Mouse (Mus musculus) gastrocnemius, postnatal 14 days (tissue): ENCODE data around the gene Tmem233. TPM values are rescaled to one million over a fixed set of nuclear protein-coding genes. Genes with fewer than 3 reads are reported as not detected.

Experiments
- DNase-seq: peaks from one replicate; pipeline ENCODE4 v3.0.0; 2021; ENCODE audit warnings: mixed read lengths
- intact Hi-C: fragments of 180-260 bp; cut with DNase I; formaldehyde crosslinking; loops from one replicate; pipeline ENCODE4 v1.15.1; 2025; ENCODE audit warnings: low total_unique reads
- total RNA-seq, 2 experiments: library from RNA; stranded (reverse); gene quantifications; 2 replicates each; pipeline ENCODE4 v1.2.3; 2021

Tmem233 gene
- total RNA-seq, 2 experiments from 2014 or later = 54.1 to 75.2 TPM

DNA sequence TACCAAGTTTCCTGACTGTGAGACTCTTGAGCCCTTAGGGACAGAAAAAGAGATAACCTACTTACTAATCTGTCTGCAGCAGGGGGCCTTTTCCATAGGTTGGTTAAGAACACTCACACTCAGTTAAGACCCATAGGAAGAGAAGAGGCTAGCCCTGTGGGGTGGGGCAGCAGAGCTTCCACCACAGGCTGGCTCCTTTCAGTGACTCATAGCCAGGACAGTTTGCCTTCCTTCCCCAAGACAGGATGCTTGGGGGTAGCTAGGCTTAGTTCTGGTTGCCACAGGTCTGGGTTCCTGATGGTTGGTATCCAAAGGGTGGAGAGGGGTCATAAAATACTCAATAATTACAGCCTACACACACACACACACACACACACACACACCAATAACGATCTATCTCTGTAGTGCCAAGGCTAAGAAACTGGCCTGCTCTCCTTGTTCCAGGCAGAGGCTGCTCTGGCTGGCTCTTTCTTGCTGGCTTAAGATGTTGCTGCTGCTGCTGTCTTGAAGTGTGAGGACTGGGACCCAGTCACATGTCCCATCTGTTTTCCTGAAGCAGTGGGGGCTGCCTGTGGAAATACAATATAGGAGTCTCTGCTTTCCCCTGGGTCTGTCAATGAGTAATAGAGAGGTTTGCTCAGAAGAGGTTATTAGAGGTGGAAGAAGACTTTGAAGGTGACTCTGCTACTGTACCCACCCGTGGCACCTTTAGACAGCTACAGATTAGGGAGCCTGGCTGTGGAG is 73.0 kb downstream of the Tmem233 start:
- DNase-seq = no peak
- intact Hi-C loops = no loop called here

DNA sequence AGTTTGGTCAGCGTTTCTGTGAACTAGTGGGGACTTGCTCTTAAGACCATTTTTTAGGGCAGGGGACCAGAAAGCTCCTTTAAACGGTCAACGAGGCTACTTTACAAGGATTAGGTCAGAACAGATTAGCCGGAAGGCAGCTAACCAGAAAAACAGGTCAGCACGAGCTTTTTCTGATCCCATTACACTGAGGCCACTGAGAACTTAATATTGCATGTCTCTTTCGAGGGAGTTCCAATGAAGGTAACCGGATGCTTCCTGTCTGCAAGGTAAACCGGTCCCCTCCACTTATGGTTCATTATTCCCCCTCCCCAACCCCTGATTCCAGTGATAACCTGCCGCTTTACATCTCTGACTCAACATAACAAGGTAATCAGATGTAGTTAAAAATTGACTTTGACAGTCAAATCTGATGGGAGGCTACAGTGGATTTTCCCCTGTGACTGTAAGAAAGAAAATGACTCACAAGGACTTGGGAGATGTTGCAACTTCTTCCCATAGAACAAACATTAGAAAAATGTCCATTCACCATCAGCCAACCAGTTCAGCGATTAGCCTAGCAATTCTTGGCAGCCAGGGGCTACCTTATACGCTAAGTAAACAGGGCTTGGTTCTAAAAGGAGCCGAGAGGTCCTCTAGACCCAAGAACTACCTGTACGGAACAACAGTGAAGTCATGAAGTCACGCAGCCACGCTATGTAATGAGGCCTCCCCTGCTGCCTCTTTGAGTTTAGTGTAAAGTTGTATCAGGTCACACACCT is 73.8 kb downstream of the Tmem233 start:
- DNase-seq = no peak
- intact Hi-C loops = no loop called here

DNA sequence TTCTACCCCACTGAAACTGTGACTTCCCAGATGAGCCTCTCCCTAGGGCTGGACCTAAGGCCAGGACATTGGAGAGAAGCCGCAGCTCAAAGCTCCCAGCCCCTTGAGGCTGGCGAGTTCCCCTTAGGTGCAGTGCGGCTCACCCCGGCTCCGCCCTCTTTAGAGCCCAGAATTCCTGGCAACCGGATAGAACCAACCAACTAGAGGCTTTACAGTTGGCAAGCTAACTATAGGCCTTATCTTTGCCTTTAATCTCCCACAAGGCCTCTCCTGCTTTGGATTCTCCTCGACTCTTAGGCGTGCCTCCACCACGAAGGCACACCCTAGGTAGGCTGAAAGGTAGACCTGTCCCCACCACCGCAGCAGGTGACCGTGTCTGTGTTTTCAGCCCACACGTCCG is 75.3 kb downstream of the Tmem233 start:
- intact Hi-C loops = no loop called here
- DNase-seq = no peak

DNA sequence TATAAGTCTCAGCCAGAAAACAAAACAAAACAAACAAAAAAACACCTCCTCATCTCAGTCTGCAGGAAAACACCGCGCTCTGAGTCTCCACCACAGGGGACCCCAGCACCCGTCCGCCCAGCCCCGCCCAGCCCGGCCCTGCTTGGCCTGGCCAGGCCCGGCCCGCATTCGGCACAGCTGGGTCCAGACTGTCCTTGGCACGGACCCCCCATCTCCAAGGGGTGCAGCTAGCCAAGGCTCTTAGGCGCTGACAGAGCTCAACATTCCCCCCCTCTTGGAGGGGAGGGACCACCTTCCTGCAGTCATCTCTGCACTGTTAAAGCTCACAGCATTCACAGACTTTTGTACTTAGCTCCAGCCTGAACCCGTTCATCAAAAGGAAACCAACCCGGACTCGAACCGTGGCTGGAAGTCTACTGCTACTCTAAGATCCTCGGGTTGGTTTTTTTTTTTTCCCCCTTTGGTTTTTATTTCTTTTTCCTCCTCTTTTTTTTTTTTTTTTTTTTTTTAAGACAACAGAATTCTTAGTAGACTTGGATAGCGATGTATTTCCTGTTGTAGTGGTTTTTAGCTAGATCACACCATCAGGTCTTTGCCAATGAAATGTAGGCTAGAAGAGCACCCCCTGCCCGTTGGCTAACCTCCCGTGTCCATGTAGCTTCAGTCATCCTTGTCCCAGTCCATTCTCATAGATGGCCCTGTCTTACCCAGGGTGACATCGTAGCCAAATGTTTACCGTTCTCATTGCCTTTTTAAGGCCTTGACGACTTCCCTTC is 76.5 kb downstream of the Tmem233 start:
- intact Hi-C loops = no loop called here
- peak; percentile 52 for DNase-seq

DNA sequence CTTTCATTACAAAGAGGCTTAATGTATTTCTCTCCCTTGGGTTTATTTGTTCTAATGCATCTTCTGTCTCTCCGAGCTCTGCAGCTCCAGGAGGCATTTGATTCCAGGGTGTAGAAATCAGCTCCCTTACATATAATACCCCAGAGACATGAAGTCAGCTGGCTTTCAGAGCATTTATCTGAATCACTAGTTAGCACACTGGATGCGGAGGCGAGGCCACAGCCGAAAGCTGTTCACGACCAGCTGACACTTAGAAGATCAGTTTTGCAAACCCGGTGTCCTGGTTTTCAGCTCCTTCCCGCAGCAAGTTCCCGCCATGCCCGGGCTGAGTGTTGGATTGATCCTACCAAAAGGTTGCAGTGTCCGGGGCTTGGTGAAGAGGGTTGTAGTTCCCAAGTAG is 78.8 kb downstream of the Tmem233 start:
- intact Hi-C loops = no loop called here
- no peak for DNase-seq

DNA sequence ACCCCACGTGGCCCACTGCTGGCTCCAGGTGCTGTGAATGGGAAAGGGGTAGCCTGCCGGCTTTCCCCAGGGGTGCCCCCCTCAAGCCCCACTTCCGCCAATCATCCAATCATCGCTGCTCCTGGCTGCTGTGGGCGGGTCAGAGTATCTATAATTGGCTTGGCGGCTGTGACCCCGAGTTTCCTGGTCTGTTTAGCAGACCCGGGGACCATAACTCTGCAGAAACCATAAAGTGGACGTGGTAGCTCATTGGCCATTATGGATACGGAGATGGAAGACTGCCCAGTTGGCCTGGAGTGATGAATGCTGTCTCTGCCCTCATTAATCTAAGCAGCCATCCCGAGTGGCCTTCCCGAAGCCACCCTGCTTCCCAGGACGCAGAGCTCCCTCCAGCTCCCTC is 79.2 kb downstream of the Tmem233 start:
- intact Hi-C loops = no loop called here

DNA sequence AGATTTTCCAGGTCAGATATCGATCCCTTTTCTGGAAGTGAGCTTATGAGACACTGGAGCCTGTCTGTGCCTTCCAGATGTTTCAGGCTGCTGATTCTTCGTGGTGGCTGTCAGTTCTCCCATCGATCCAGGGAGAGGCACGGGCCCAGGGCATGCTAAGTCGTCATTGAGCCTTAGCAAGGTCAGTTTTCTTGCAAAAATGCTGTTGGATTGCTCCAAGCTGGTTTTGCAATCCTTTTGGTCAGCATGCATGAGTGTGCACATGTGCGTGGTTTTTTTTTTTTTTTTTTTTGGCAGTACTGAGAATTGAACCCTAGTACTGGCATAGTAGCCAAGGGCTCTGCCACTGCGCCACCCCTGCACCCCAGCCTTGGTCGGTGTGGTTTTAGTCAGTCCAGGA is 79.9 kb downstream of the Tmem233 start:
- DNase-seq = no peak
- intact Hi-C loops = no loop called here

More for the DNA sequence above, 79.2 kb downstream of the Tmem233 start:
- DNase-seq = no peak

- DNase-seq = no peak
- intact Hi-C loops = no loop called here
Observed at GRCm38 (mm10) chr5:115997376-115997775, 85.7 kb downstream of the Tmem233 start.

DNA sequence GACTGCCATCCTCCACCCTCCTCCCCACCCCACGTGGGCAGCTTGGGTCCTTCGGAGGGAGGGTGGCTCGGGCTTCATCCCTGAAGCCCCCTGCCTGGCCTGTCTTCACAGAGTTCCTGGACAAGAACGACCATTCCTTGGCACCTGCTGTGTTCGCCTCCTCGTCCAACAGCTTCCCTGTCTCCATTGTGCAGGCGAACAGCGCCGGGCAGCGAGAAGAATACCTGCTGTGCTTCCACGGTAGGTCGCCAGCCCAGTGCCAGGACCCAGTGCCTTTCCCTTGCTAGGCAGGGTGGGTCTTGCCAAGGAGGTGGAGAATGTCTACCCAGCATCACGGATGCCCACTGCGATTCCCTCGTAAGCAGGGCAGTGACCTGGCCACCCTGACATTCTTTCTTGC is 88.9 kb downstream of the Tmem233 start:
- DNase-seq = no peak
- intact Hi-C loops = no loop called here

DNA sequence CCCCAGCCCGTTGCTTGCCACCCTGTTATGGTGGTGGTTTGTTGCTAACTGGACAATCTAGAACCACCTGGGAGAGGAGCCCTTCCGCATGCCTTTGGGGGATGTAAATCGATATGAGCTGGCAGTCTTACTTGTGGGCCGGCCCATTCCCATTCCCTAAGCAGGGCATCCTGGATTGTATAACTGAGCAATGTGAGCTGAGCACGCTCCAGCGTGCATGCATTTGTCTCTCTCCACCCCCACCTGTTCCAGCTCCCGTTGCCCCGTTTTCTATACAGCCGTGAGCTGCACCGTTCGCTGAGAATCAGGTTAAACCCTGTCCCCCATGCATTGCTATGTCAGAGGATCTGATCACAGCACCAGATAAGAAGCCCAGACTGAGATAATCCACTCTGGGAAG is 91.3 kb downstream of the Tmem233 start:
- DNase-seq = no peak
- intact Hi-C loops = no loop called here

Other genes with a start within 250 kb of the Tmem233 start
- gene Cit, start 238.0 kb downstream of the Tmem233 start, total RNA-seq = 1 to 10 TPM; 2.9 to 4.6 TPM
- gene Prkab1, start 58.7 kb downstream of the Tmem233 start, total RNA-seq = 10 to 100 TPM; 13.1 to 14.1 TPM
- not detected for gene Ccdc60, start 205.7 kb upstream of the Tmem233 start, total RNA-seq